Mouse (Mus musculus) embryo, embryonic 11.5 days (tissue): ENCODE results near the gene Heg1.

ENCODE experiments used
- DNase-seq: peaks from one replicate; pipeline ENCODE4 v3.0.0-alpha.2; 2012; ENCODE audit warnings: low read depth, low spot score

Gene Heg1

GRCm38 (mm10) chr16:33769848-33770247, 85.7 kb downstream of the Heg1 start:
- no peak for DNase-seq

GRCm38 (mm10) chr16:33770778-33771454, 86.7 kb downstream of the Heg1 start:
- DNase-seq = no peak

GRCm38 (mm10) chr16:33772809-33773208, 88.6 kb downstream of the Heg1 start:
- DNase-seq = no peak

- no peak for DNase-seq
Observed at GRCm38 (mm10) chr16:33774972-33775371, 90.8 kb downstream of the Heg1 start.

- DNase-seq = no peak
Observed at GRCm38 (mm10) chr16:33775733-33776335, 91.7 kb downstream of the Heg1 start.

- no peak for DNase-seq
Observed at GRCm38 (mm10) chr16:33776766-33777529, 92.8 kb downstream of the Heg1 start.

- no peak for DNase-seq
Observed at GRCm38 (mm10) chr16:33777607-33778006, 93.4 kb downstream of the Heg1 start.

GRCm38 (mm10) chr16:33781789-33782728, 97.9 kb downstream of the Heg1 start:
- DNase-seq = no peak

GRCm38 (mm10) chr16:33782729-33783091, 98.5 kb downstream of the Heg1 start:
- DNase-seq = no peak

- DNase-seq = no peak
Observed at GRCm38 (mm10) chr16:33784547-33784946, 100.4 kb downstream of the Heg1 start.

GRCm38 (mm10) chr16:33785092-33785704, 101.0 kb downstream of the Heg1 start:
- no peak for DNase-seq

GRCm38 (mm10) chr16:33786657-33787390, 102.7 kb downstream of the Heg1 start:
- no peak for DNase-seq

- DNase-seq = no peak
Observed at GRCm38 (mm10) chr16:33793846-33794791, 109.9 kb downstream of the Heg1 start, which contains the start of gene Muc13. Muc13 (plus strand) TSS chr16:33794037.

- no peak for DNase-seq
Observed at GRCm38 (mm10) chr16:33795106-33795505, 110.9 kb downstream of the Heg1 start.

GRCm38 (mm10) chr16:33795887-33796286, 111.7 kb downstream of the Heg1 start:
- DNase-seq = no peak

- no peak for DNase-seq
Observed at GRCm38 (mm10) chr16:33796756-33797155, 112.6 kb downstream of the Heg1 start.

GRCm38 (mm10) chr16:33797860-33798259, 113.7 kb downstream of the Heg1 start:
- peak; percentile 53 for DNase-seq

GRCm38 (mm10) chr16:33810002-33810401, 125.8 kb downstream of the Heg1 start:
- no peak for DNase-seq
